Mouse (Mus musculus) natural killer cell, adult 2 months (primary cell): ENCODE data around the gene Cela3a.
A peak's percentile ranks its signal among the peaks of the same experiment; 100 is the strongest.

Experiments used
- DNase-seq, 2 experiments: peaks; one replicate each; pipeline ENCODE4 v3.0.0; 2022; ENCODE audit warnings: low spot score in 2 of 2

Gene Cela3a

GRCm38 (mm10) chr4:137371596-137372523 lies 37.7 kb downstream of the Cela3a start:
- DNase-seq, result no peak

DNA sequence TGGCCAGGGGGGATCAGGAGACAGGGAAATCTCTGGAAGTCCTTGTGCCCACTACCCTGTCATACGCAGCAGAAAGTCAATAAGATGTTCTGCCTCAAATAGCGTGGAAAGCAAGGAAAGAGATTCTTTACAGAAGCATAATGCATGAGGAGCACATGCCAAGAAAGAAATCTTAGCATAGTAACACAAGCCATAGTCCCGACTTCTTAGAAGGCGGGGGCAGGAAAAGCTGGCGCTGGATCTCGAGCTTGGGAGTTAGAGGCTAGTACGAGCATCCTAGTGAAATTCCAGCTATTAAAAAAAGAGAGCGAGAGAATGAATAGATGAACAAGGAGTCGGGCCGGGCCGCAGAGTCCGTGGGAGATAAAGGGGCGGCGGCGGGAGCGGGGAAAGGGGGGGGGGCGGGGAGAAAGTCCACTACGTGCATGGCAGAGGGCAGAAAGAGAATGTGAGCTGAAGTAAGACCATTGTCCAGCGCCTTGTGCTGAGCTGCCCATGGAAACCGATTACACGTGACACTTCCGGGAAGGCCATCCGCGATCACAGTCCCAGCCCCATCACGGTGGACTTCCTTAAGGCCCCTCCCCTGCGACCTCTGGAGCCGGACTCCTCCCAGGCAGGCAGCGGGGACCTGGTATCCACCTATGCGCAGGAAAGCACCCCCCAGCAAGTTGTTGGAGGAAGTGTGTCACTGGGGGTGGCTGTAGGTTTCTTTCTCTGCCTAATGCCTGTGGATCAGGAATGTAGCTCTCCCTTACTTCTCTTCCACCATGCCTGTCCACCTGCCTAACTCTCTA lies 39.4 kb downstream of the Cela3a start:
- DNase-seq, result peak in 1 of 2 experiments; percentile 48

DNA sequence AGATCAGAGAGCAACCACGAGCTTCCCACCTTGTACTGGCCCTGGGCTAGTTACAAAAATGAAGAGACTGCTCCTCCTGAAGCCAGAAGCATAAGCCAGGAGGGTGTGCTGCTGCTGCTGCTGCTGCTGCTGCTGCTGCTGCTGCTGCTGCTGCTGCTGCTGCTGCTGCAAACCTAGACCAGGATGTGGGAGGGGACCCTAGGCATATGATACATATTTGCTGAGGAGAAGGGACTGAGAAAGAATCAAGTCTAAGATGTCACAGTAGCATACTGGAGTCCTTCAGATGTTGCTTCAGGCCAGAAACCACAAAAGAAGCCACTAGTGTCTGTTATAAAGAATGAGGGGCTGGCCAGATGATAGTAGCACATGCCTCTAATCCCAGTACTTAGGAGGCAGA lies 41.4 kb downstream of the Cela3a start:
- peak; percentile 24 to 35 for DNase-seq

DNA sequence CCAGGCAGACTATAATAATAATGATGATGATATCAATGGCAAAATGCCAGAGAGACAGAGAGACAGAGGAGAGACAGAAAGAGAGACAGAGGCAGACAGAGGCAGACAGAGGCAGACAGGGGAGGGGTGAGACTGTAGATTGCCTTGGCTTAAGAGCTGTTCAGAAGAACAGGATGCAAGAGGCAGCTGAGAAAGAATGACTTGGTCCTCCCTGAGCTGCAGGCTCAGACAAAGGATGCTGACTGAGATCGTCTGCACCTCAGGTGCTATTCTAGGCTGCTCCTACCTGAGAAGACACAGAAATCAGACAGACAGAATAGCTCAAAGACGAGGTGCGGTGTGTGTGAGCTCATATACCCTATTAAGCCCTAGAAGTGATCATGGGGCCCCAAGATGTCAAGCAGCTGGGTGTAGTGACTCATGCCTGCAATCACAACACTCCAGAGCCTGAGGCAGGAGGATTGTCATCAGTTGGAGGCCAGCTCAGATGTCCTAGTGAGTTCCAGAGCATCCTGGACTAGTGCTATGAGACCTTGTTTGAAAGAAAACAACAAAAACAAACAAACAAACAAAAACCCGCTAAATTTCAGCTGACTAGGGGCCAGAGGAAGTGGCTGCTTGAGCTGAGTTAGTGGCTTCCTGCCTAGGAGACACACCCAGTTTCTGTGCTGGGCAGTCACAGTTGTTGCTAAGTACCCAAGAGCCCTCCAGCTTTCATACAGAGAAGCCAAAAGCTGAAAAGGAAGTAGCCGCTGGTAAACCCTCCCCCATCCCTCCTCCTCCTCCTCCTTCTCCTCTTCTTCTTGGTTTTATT lies 42.1 kb downstream of the Cela3a start:
- DNase-seq, result peak; percentile 81 to 85

GRCm38 (mm10) chr4:137366097-137366496 lies 43.5 kb downstream of the Cela3a start:
- no peak for DNase-seq

- peak; percentile 44 to 69 for DNase-seq
These were observed 44.1 kb downstream of the Cela3a start for GRCm38 (mm10) chr4:137365356-137366062.

DNA sequence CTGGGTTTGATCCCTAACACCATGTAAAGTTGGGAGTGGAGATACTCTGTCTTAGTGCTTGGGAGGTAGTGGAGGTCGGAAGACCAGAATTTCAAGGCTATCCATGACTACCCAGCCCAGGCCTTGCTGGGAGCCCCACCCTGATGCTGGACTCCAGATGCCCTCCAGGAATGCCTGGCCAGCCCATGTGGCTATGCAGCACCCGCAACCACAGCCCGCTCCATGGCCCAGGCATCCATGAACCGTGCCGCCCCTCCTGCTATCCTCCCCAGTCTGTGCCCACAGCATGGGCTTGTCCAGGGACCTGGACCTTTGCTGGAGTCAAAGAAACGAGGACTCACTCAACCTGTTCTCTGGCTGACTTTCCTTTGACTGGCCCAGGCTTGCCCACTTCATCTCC lies 44.8 kb downstream of the Cela3a start:
- DNase-seq, result no peak

DNA sequence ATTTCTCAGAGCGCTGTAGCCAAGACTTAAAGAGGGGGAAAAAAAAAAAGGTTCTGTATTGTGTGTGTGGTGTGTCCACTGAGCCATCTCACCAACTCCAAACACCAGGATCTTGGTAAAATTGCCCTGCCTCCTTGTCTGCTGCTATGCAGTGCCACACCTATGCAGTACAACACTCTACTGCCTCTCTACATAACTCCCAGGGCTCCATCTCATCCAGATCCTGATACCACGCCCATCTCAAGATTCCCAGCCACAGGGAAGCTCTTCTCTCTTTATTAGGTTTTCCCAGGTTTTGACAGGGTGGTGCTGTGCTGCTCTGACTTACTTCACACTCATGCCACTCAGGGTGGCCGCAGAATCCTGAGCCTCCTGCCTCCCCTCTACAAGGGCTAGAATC lies 48.6 kb downstream of the Cela3a start:
- no peak for DNase-seq

DNA sequence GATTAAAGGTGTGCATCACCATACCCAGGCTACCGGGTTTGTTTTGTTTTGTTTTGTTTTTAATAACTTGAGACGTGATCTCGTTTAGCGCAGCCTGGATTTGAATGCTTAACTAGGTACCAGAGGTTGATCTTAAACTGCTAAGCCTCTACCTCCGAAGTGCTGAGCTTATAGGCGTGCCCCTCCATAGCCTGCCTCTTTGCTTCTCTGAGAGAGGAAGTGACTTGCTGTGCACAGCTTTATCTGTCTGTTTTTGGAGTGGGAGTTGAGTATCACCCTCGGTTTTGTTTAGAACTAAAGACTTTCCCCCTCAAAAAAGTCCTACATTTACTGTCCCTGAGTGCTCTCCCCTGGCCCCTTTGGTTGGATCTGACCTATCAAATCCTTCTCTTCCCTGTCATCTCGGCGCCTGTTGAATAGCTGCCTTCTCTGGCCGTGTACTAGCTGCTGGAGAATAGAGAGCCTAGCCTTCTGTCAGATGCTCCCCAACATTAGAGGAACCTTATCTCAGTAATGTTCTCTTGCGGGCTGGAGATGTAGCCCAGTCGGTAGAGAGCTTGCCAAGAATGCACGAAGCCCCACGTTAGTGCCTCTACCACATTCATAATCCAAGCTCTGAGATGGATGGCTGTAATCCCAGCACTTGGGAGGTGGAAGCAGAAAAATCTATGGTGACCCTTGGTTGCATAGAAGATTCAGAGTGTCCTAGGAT lies 51.1 kb downstream of the Cela3a start:
- DNase-seq, result peak in 1 of 2 experiments; percentile 45

DNA sequence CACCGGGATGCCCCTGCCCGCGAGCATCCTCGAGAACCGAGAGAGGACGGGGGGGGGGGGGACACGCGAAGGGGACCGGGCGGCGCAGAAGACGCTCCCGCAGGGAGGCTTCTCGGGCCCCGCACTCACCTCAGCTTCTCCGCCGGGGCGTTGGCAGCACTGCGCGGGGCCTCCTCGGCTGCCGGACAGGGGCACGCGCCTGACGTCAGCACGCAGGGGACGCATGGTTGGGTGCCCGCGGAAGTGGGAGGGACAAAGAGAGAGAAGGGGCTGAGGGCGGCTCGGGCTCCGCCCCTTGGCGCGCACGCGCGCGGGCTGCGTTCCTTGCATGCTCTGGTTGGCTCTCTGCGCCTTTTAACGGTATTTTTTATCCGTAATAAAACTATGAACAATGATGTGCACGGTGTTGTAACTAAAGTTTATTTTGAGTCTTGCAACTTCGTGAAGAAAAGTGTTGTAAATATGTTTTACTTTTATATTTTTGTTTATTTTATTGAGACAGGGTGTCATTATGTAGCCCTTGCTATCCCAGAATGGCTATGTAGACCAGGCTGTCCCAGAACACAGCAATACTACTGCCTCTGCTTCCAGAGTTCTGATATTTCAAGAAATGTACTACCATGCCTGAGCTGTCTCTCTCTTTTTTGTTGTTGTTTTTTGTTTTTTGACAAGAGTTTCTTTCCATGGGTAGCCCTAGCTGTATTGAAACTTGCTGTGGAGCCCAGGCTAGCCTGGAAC lies 51.9 kb downstream of the Cela3a start, which contains the start of gene Cdc42:
Gene Cdc42 (minus strand): TSS at position 204 of the 738 bp plus-strand sequence.
- peak; percentile 98 to 99 for DNase-seq

GRCm38 (mm10) chr4:137356674-137357510 lies 52.7 kb downstream of the Cela3a start:
- DNase-seq, result peak; percentile 69 to 72
